Mouse (Mus musculus): ENCODE results near the gene Mtor. TPM values are rescaled to one million over a fixed set of nuclear protein-coding genes. Genes with fewer than 3 reads are reported as not detected.

Gene Mtor
- total and polyA plus RNA-seq, 2 experiments from 2014 or later: 28.0 to 43.6 TPM

DNA sequence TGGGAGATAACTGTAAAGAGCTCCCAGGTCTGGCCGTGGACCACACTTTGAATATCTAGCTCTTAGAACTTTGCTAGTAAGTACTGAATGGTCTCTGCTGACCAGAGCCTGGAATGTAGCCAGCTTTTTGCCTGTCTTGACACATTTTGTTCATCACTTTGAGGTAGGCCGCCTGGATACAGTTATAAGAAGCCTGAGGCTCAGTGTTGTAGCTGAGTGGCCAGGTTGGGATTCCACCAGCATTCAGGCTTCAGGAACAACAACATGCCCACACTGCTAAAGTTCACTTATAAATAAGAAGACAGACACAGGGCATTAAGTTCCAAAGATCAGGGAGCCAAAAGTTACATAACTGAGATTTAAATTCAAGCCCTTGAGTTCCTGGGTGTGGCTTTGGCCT is 39.4 kb downstream of the Mtor start:
- no peak for DNase-seq
- no peak overlapping the region for H3K27ac ChIP-seq (ENCODE audit: low read depth, low read length)
- WGBS: 69% methylated on average over 2 of the region's 2 CpGs
- H3K9ac ChIP-seq: no peak overlapping the region
- H3K4me1 ChIP-seq (ENCODE audit: insufficient read depth): 0 out of 2 replicates have a peak, but pooled peaks cover 5% of the 10 kb centered on the region
- TF ChIP-seq CTCF (IDR thresholded peaks at IDR 0.05; ENCODE audit: low read depth): no peak
- no peaks in the 10 kb centered on the region for H3K27me3 ChIP-seq (ENCODE audit: insufficient read depth, low read length)
- no peak overlapping the region for H3K4me2 ChIP-seq (ENCODE audit: low read depth)
- H3K9me3 ChIP-seq (ENCODE audit: low read length): no peaks in the 10 kb centered on the region
- peaks cover 80% of the 10 kb centered on the region for H3K36me3 ChIP-seq (ENCODE audit: insufficient read depth)
- no peak overlapping the region for H3K4me3 ChIP-seq (ENCODE audit: low read depth, low read length)
- ATAC-seq: no peak

- Histone ChIP-seq H3K9me3 (ENCODE audit: low read length) (no peaks in the 10 kb centered on the region), H3K27ac (ENCODE audit: low read depth, low read length) (0 out of 2 replicates have a peak overlapping the region, but pooled peaks have one; percentile 16), H3K27me3 (ENCODE audit: insufficient read depth, low read length) (no peaks in the 10 kb centered on the region), H3K4me2 (ENCODE audit: low read depth) (no peak overlapping the region), H3K4me1 (ENCODE audit: insufficient read depth) (0 out of 2 replicates have a peak, but pooled peaks cover 5% of the 10 kb centered on the region), H3K4me3 (ENCODE audit: low read depth, low read length) (no peak overlapping the region), H3K36me3 (ENCODE audit: insufficient read depth) (peaks cover 59% of the 10 kb centered on the region), H3K9ac (no peak overlapping the region)
- DNase-seq (peak; percentile 46), ATAC-seq (peak; percentile 65)
- WGBS: 45% methylated on average over 6 of the region's 6 CpGs
- TF ChIP-seq CTCF (IDR thresholded peaks at IDR 0.05; ENCODE audit: low read depth): no peak
These were observed 42.1 kb downstream of the Mtor start for GRCm38 (mm10) chr4:148490502-148490901.

DNA sequence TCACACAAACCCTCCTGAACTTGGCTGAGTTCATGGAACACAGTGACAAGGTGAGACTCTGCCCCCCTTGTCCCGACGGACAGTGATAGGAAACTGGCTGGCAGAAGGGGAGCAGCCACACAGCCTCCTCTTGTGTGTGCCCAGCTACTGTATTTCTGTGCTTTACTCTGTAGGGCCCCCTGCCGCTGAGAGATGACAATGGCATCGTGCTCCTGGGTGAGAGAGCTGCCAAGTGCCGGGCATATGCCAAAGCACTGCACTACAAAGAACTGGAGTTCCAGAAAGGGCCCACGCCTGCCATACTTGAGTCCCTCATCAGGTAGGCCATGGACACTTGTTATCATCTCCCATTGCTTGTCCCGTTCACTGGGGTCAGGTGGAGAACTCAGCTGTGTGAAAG is 43.0 kb downstream of the Mtor start:
- no peak overlapping the region for H3K27ac ChIP-seq (ENCODE audit: low read depth, low read length)
- TF ChIP-seq CTCF (IDR thresholded peaks at IDR 0.05; ENCODE audit: low read depth): peak; percentile 37; the same call in 1 of the 2 replicates
- H3K27me3 ChIP-seq (ENCODE audit: insufficient read depth, low read length): no peaks in the 10 kb centered on the region
- H3K4me1 ChIP-seq (ENCODE audit: insufficient read depth): peaks cover 8% of the 10 kb centered on the region; the same call in 1 of the 2 replicates
- ATAC-seq (peak; percentile 53), DNase-seq (peak; percentile 40)
- H3K4me2 ChIP-seq (ENCODE audit: low read depth): no peak overlapping the region
- 56% methylated on average over 7 of the region's 7 CpGs for WGBS
- no peak overlapping the region for H3K9ac ChIP-seq
- H3K36me3 ChIP-seq (ENCODE audit: insufficient read depth): peaks cover 53% of the 10 kb centered on the region
- H3K9me3 ChIP-seq (ENCODE audit: low read length): no peaks in the 10 kb centered on the region
- H3K4me3 ChIP-seq (ENCODE audit: low read depth, low read length): no peak overlapping the region

DNA sequence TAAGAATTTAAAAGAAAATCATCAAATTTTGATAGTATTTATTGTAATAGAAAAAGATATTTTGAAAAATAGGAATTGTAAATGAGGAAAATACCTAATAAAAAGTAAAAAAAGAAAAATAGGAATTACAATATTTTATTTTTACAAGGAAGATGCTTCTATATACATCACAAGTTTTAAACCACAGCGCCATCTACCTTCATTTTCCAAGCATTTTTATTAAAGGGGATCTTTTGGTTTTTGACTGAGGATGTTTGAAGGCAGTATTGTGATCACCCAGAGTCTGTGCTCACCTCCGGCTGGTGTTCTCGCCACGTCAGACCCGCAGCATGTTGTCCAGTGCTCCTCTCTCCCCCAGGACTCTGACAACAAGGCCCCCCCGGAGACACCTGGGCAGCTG is 46.7 kb downstream of the Mtor start:
- H3K4me2 ChIP-seq (ENCODE audit: low read depth): no peak overlapping the region
- DNase-seq (no peak), ATAC-seq (no peak)
- no peaks in the 10 kb centered on the region for H3K9me3 ChIP-seq (ENCODE audit: low read length)
- H3K27ac ChIP-seq (ENCODE audit: low read depth, low read length): no peak overlapping the region
- no peak overlapping the region for H3K4me3 ChIP-seq (ENCODE audit: low read depth, low read length)
- peaks cover 8% of the 10 kb centered on the region; the same call in 1 of the 2 replicates for H3K4me1 ChIP-seq (ENCODE audit: insufficient read depth)
- H3K36me3 ChIP-seq (ENCODE audit: insufficient read depth): peaks cover 57% of the 10 kb centered on the region
- no peaks in the 10 kb centered on the region for H3K27me3 ChIP-seq (ENCODE audit: insufficient read depth, low read length)
- 93% methylated on average over 6 of the region's 6 CpGs for WGBS
- H3K9ac ChIP-seq: no peak overlapping the region
- peak; percentile 28; the same call in 1 of the 2 replicates for TF ChIP-seq CTCF (IDR thresholded peaks at IDR 0.05; ENCODE audit: low read depth)

- DNase-seq: peak; percentile 81
- Histone ChIP-seq H3K4me2 (ENCODE audit: low read depth) (no peak overlapping the region), H3K4me3 (ENCODE audit: low read depth, low read length) (no peak overlapping the region), H3K9ac (no peak overlapping the region), H3K27ac (ENCODE audit: low read depth, low read length) (0 out of 2 replicates have a peak overlapping the region, but pooled peaks have one; percentile 29), H3K4me1 (ENCODE audit: insufficient read depth) (peaks cover 8% of the 10 kb centered on the region; the same call in 1 of the 2 replicates), H3K9me3 (ENCODE audit: low read length) (no peaks in the 10 kb centered on the region), H3K36me3 (ENCODE audit: insufficient read depth) (peaks cover 57% of the 10 kb centered on the region), H3K27me3 (ENCODE audit: insufficient read depth, low read length) (no peaks in the 10 kb centered on the region)
- WGBS: 59% methylated on average over 25 of the region's 25 CpGs
- peak; percentile 63; the same call in 1 of the 2 replicates for ATAC-seq
- TF ChIP-seq CTCF (IDR thresholded peaks at IDR 0.05; ENCODE audit: low read depth): no peak
These were observed 47.7 kb downstream of the Mtor start for GRCm38 (mm10) chr4:148495874-148496689.

GRCm38 (mm10) chr4:148500410-148500867 is 52.0 kb downstream of the Mtor start, which contains the start of gene Angptl7:
Angptl7 (minus strand) TSS chr4:148500460.
- DNase-seq: no peak
- no peaks in the 10 kb centered on the region for H3K27me3 ChIP-seq (ENCODE audit: insufficient read depth, low read length)
- no peak within 1 kb of the TSS for H3K27ac ChIP-seq (ENCODE audit: low read depth, low read length)
- H3K9me3 ChIP-seq (ENCODE audit: low read length): no peaks in the 10 kb centered on the region
- no peak within 1 kb of the TSS for H3K4me2 ChIP-seq (ENCODE audit: low read depth)
- H3K9ac ChIP-seq: no peak within 1 kb of the TSS
- peaks cover 6% of the 10 kb centered on the region; the same call in 1 of the 2 replicates for H3K4me1 ChIP-seq (ENCODE audit: insufficient read depth)
- H3K36me3 ChIP-seq (ENCODE audit: insufficient read depth): peaks cover 49% of the 10 kb centered on the region
- H3K4me3 ChIP-seq (ENCODE audit: low read depth, low read length): no peak within 1 kb of the TSS
- 63% methylated on average over 4 of the region's 4 CpGs for WGBS
- no peak for ATAC-seq
- TF ChIP-seq CTCF (IDR thresholded peaks at IDR 0.05; ENCODE audit: low read depth): no peak

DNA sequence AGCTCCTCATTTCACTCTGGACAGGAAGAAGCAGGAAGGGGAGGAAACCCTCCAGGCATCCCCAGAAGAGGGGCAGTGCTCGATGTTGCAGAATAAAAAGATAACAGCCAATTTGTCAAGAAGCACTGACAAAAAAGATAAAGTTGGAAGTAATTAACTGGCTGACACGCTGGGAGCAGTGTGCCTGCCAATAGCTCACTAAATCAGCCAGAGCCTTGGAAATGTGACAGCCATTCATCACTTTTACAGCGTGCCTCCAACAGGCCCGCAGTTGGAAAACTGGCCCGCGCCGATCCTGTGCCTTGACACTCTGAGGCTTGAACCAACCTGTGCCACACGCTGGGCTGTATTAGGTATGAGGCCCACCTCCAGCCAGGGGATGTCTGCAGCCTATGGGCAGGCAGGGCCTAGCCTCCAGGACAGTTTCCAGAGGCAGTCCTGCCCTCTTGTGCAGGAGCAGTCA is 56.1 kb downstream of the Mtor start:
- DNase-seq (peak; percentile 82), ATAC-seq (peak; percentile 85)
- no peak overlapping the region for H3K4me3 ChIP-seq (ENCODE audit: low read depth, low read length)
- H3K27me3 ChIP-seq (ENCODE audit: insufficient read depth, low read length): no peaks in the 10 kb centered on the region
- H3K9ac ChIP-seq: no peak overlapping the region
- no peak overlapping the region for H3K4me2 ChIP-seq (ENCODE audit: low read depth)
- 0 out of 2 replicates have a peak, but pooled peaks cover 2% of the 10 kb centered on the region for H3K4me1 ChIP-seq (ENCODE audit: insufficient read depth)
- peak overlapping the region; percentile 57 for H3K27ac ChIP-seq (ENCODE audit: low read depth, low read length)
- peaks cover 43% of the 10 kb centered on the region for H3K36me3 ChIP-seq (ENCODE audit: insufficient read depth)
- H3K9me3 ChIP-seq (ENCODE audit: low read length): no peaks in the 10 kb centered on the region
- no peak for TF ChIP-seq CTCF (IDR thresholded peaks at IDR 0.05; ENCODE audit: low read depth)
- WGBS: 23% methylated on average over 8 of the region's 8 CpGs

All from forebrain, postnatal 0 days (tissue).